Mouse (Mus musculus) midbrain, embryonic 10.5 days (tissue): ENCODE measurements around the gene Ppp1r3f. TPM values are rescaled to one million over a fixed set of nuclear protein-coding genes. Genes with fewer than 3 reads are reported as not detected.

Experiments
- polyA plus RNA-seq: library from polyadenylated mRNA; unstranded; fragments of >200 nt; fragmentation: Nextera tagmentation; extraction: Ambion mirVana; gene quantifications from 2 replicates; pipeline ENCODE4 v1.2.1, GENCODE M21; 2016

Gene Ppp1r3f
- polyA plus RNA-seq, 1 experiment from 2014 or later: 2.1 TPM

Other genes with a start within 250 kb of the Ppp1r3f start
- 0.64 and 0.70 TPM in 2 replicates for gene Usp27x, start 198.5 kb downstream of the Ppp1r3f start, polyA plus RNA-seq
- gene Foxp3, start 639 bp downstream of the Ppp1r3f start, polyA plus RNA-seq: 0.21 and 0.51 TPM in 2 replicates
- 34.3 and 36.4 TPM in 2 replicates for gene Ccdc22, start 31.2 kb upstream of the Ppp1r3f start, polyA plus RNA-seq
- gene Cacna1f, start 32.8 kb upstream of the Ppp1r3f start, polyA plus RNA-seq: not detected in 2 replicates
- 12.0 and 21.7 TPM in 2 replicates for gene Syp, start 64.2 kb upstream of the Ppp1r3f start, polyA plus RNA-seq
- 2.8 and 3.4 TPM in 2 replicates for gene Prickle3, start 83.0 kb upstream of the Ppp1r3f start, polyA plus RNA-seq
- 41.4 and 42.9 TPM in 2 replicates for gene Plp2, start 97.1 kb upstream of the Ppp1r3f start, polyA plus RNA-seq
- 0.10 TPM in 1 of 2 replicates, not detected in the other for gene Magix, start 107.0 kb upstream of the Ppp1r3f start, polyA plus RNA-seq
- gene Gpkow, start 122.8 kb upstream of the Ppp1r3f start, polyA plus RNA-seq: 40.2 and 44.5 TPM in 2 replicates
- gene Wdr45, start 140.1 kb upstream of the Ppp1r3f start, polyA plus RNA-seq: 16.7 and 23.2 TPM in 2 replicates
- gene Gm45208, start 148.0 kb upstream of the Ppp1r3f start, polyA plus RNA-seq: 0.36 and 0.50 TPM in 2 replicates
- gene Praf2, start 154.2 kb upstream of the Ppp1r3f start, polyA plus RNA-seq: 85.9 and 90.5 TPM in 2 replicates
- gene Ccdc120, start 176.6 kb upstream of the Ppp1r3f start, polyA plus RNA-seq: 17.0 and 17.6 TPM in 2 replicates
- gene Tfe3, start 188.3 kb upstream of the Ppp1r3f start, polyA plus RNA-seq: 27.9 and 35.8 TPM in 2 replicates
- gene Gripap1, start 215.5 kb upstream of the Ppp1r3f start, polyA plus RNA-seq: 47.3 and 58.8 TPM in 2 replicates
- gene Kcnd1, start 248.0 kb upstream of the Ppp1r3f start, polyA plus RNA-seq: 0.59 and 1.1 TPM in 2 replicates